Mouse (Mus musculus) erythroid progenitor cell, adult 5-6 weeks (primary cell): ENCODE results near the gene Mapk8ip3. TPM values are rescaled to one million over a fixed set of nuclear protein-coding genes. Genes with fewer than 3 reads are reported as not detected.

Experiments used
- ATAC-seq: replicated peaks from 2 replicates; pipeline ENCODE4 v1.8.0; 2016; ENCODE audit warnings: moderate number of reproducible peaks, mild to moderate bottlenecking, moderate TSS enrichment, inconsistent platforms; ENCODE audit not compliant: poor library complexity, low FRiP score, severe bottlenecking
- total RNA-seq, 2 experiments: library from RNA; stranded (forward) in 1 of 2; stranded (reverse) in 1 of 2; fragments of 150-400 nt in 1 of 2; fragments of 186-747, 209-891 nt in 1 of 2; gene quantifications; 2 replicates each; pipeline versions ENCODE4 v1.2.3 to v1.2.4; 2015 to 2017; ENCODE audit warnings: low replicate concordance in 2 of 2

Gene Mapk8ip3
- total RNA-seq, 2 experiments from 2014 or later = 132 to 268 TPM

DNA sequence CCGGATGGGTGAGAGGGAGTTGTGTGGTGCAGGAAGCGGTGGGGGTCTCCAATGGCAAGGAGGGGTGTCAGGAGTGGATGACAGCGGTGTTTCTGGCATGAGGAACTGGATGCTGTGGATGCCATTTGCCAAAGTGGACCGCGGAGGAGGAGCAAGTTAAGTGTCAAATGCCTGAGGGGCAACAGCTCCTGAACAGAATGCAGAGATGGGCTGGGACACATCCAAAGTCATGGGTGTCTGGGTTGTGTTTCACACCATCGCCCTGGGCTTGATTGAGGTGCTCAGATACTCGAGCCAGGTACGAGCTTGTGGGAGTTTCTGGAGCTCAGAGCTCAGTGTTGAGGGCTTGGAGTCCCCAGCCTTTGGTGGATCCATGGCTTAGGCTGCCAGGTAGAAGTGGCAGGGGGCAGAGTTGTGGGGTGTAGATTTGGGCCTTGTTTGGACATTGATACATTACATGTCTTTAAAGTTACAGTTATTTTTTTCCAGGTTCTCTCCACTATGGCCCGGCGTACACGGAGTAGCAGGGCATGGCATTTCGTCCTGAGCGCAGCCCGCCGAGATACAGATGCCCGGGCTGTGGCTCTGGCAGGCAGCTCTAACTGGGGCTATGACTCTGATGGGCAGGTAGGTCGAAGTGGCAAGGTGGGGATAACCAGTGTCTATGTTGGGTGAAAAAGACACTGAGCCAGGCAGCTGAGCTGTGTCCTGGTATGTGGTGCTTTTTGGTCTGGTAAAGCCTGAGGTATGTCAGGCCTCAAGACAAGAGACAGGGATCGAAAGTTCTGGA is 49.3 kb downstream of the Mapk8ip3 start:
- ATAC-seq = no peak

DNA sequence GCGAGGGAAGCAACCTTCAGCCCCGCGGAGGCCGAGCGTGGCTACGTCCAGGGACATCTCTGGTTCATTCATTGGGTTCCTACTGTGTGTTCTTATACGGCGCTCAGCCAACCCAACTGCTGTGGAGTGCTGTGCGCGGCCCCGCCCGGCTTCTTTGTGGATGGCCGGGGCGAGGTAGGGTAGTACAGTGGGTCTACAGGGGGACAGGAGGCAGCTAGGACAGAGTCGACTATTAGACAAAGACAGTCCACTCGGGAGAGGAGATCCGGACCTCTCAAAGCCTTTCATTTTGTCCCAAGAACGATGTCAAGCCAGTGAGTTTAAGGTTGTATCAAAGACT is 49.9 kb downstream of the Mapk8ip3 start:
- peak; percentile 8 for ATAC-seq

DNA sequence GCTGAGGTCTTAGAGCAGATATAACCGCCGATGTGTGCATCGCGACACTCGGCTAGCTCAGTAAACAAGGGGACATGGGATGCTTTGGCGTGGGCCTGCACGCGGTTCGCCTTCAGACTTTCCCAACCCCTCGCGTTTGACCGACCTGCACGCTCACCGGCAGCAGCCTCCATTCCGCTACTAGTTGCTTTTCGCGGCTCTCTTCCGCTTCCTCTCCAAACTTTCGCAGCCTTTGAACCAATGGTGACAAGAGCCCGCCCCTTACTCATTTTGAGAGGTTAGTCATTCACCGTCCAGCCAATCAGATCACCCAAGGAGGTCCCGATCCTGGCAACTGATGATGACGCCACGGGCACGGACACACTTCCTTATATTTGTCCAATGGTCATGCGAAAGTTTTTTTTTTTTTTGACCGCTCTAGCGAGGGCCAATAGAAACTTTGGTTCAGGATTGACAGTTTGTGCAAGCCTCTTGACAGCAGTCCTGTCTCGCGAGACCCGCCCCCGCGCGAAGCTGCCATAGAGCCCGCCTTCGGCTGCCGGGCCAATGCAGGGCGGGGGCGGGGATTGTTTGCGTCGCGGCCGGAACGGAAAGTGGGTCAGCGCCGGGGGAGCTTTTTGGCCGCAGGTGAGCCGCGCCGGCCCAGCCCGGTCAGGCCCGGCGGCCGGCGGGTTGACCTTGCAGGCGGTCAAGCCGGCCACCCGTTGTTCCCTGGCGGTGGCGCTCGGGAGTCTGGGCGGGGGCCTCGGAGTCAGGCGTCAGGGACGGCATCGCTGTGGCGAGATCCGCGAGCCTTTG is 50.4 kb downstream of the Mapk8ip3 start, which contains the start of the genes Nubp2 and Spsb3:
Gene Nubp2 (minus strand): TSS at position 216 of the 798 bp plus-strand sequence.
Gene Spsb3 (plus strand): TSS at position 510 of the 798 bp plus-strand sequence.
- ATAC-seq = peak; percentile 90

DNA sequence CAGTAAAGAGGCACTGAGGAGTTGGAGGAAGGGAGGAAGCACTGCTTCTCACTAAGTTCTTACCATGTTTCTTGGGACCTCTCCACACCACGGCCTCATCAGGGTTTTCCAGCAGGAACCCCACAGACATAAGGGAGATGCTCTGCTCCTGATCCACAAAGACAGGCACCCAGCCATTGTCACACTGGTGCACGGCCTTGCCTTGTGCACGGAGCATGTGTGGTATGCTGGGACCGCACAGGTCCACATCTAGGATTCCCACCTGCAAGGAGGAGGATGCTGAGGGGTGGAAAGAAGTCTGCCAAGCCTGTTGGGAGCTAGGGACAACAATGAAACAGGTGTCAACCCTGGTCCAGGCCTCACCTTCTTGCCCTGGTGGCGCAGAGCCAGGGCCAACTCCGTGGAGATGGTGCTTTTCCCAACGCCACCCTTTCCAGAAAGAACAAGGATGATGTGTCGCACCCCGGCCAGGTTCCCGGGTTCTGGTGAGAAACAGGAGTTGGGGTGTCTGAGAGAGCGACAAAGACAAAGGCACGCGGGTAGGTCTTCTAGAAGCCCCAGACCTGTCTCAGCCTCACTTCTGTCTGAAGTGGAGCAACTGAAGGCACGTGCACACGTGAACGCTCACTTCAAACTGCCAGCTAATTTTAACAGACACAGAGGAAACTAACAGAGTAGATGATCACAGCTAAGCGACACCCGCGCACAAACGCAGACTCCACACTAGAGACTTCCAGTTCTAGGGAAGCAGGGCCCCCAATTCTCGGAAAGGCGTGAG is 51.2 kb downstream of the Mapk8ip3 start:
- ATAC-seq = peak; percentile 3; the same call in 1 of the 2 replicates

DNA sequence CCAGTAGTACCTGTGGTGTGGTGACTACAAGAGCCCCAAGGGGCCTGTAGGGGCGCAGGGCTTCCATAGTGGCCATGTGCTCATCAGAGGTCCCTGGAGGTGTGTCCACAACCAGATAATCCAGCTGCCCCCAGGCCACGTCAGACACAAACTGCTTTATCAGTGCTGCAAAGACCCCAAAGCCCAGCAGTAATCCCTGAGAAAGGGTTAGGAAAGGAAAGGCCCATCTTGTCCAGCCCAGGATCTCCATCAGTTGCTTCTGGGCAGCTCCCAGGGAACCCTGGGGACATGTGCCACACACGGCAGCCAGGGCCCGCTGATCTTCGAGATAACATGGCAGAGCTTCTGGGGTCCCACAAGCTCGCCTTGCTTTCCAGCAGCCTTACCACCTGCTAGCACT is 52.4 kb downstream of the Mapk8ip3 start:
- ATAC-seq = no peak

DNA sequence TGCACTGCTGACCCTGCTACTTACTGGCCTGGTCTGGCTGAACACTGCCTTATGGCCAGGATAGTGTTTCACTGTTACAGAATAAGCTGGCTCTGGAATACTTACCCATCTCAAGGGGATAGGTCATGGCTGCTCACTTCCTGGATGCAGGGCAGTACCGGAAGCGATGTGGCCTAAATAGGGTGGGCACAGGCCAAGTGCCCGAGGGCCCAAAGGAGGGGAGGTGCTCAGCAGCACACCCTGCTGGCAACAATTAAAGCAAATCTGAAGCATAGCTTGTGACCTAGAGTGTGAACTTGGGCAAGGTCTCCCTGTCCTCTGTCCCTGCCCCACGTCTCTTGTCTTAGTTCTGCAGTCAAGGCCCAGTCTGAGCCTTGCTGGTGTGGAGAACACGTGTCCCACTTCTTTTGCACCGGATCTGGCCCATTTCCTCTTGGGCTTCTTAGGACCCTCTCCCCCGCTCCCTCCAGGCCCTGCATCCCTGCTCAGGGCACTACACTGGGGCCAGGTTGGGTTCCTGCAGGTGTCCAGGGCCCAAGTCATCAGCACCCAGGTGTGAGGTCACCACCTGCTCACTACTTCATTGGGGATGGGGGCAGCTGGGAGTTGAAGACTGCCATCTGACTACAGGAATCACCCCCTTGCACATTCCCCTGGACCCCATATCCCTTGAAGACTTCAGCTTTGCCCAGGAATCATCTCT is 54.9 kb downstream of the Mapk8ip3 start:
- no peak for ATAC-seq

DNA sequence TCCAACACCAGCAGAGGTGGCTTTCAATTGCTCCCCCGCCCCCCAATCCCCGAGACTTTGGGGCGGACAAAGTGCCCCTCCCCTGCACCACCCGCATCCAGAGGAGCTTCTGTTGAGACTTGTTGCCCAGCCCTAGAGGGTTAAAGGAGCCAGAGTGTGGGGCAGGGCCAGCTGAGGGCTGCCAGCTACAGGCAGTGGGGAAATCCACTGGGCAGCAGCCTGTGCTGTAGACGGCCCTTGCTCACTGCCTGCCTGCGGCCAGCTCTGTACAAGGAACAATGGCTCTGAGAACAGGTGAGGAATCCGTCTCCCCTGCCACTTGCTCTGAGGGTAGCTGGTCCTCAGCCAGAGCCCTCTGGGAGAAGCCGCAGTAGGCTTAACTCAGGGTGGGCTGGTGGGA is 58.2 kb downstream of the Mapk8ip3 start:
- no peak for ATAC-seq

DNA sequence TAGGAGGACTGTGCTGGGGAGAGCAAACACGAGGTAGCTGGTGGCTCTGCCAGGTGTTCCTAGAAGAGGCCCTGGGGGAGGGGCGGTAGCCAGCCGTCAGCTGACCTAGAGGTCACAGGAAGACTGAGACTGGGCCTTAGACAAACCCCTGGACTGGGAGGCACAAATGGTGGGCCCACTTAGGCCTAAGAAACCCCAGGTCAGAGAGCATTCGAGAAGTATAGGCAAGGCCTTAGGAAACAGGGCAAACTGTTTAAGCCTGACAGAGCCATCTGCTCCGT is 58.7 kb downstream of the Mapk8ip3 start:
- no peak for ATAC-seq

DNA sequence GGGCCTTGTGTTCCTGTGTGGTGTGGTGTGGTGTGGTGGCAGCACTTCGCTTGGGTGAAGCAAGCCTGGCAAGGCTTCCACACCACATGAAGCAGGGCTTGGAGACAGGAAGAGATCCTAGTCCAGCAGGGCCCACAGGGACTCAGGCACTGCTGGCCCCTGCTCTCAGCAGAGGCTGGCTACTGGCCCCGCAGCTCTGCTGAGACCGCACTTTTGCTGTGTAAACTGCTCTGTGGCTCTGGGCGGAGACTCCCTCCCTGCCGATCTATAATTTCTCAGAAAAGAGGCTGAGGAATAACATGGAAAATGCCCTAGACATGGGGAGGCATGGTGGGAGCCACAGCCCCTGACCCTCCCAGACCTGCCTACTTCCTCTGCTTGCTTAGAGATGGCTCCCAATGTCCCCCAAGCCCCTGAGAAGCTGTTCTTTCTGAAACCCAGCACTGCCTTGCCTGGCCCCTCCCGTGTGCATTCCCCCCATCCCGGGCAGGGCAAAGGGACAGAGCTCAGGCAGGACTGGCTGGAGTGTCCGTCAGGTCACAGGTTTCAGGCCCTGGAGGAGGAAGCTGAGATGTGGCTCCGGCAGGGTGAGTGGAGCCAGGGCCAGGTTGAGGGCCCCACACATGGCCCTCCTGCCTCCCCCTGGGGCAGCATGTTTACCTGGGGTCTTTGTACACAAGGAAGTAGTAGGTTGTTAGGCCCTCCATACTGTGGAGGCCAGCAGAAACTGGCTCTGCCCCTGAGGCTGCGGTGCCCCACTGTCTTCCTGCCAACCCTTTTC is 59.3 kb downstream of the Mapk8ip3 start:
- no peak for ATAC-seq

DNA sequence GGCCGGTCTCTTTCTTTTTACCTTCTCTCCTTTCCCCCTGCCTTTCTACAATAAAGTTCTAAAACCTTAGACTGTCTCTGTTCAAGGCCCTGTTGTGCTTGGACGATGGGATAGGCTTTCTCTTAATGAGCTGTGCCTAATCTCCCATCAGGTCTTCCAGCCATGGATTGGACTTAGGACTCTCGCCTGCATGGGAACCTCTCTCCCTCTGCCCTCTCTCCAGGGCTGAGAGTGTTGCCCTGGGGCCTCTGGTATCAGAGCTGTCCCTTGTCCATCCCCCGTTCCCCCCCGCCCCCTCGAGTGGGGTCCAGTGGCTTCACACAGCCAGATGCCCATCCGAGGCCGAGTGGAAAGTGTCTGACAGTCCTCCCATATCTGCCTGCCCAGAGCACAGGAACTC is 61.8 kb downstream of the Mapk8ip3 start:
- ATAC-seq = no peak

DNA sequence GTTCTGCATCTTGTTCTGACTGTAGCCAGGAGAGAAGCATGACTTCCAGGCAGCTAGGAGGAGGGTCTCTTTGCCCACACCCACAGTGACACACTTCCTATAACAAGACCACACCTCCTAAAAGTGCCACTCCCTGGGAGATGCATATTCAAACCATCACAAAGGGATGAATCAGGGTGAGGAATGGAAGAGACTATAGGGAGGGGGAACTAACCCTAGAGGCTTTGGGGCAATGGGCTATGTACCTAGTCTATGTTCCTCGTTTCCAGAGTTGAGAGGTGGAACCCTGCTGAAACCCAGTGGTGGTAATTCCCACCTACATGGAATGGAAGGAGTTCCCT is 62.4 kb downstream of the Mapk8ip3 start:
- ATAC-seq = no peak

DNA sequence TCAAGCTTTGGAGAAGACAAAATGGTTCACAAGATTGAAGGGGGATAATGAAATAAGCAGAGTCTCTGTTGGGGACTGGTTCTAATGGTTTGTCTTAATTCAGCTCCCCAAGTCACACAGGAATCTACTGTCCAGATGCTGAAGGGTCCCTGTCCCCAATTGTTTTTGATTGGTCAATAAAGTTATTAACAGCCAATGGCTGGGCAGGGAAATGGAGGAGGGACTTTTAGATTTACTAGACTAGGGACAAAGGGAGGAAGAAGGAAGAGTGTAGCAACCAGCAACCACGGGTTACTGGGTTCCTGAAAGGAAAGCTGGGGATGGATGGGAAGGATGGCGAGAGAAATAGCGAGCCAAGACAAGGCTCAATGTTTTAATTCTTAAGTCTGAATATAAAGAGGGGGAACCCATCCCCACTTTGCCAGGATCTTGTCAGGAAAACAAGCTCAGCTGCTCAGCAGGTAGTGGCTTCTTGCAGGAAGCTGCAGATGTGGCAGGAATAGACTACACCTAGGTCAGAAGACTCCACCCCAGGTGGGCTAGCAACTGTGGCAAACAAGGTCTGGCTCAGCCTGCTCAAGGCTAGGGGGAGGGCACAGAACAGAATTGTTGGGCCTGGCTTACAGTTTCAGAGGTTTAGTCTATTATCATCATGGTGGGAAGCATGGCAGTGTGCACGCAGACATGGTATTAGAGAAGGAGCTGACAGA is 62.9 kb downstream of the Mapk8ip3 start:
- no peak for ATAC-seq

DNA sequence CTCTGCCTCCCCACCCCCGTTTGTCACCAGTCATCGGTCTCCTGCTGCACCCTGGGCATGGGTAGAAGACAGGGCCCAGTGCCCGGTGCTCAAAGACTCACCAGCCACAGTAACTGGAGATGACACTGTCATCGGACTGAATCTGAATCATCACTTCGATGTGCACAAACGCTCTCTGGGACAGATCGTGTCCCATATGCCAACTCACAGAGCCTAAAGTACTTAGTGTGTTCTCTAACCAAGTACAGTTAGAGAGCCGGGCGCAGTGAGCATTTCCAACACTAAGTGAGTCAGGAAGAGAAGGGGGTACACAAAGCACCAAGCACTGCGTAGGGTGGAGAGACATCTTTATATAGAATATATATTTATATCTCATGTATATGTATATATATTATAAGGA is 68.9 kb downstream of the Mapk8ip3 start:
- ATAC-seq = no peak

DNA sequence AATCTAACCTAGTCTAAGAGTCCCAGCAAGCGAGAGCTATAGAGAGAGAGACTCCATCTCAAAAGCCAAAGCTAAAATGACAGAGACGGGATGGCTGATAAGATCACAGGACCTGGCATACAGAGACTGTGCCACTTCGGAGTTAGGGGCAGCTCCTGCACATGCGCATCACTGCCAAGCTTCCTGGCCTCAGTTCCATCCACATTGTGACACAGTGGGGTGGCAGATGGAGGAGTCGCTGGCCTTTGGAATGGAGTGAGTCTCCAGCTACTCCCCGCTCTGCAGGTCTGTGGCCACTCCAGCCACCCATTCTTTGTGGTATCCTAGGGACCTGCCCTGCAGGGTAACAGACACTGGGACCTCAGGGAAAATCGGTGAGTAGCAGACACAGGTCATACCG is 71.0 kb downstream of the Mapk8ip3 start, which contains the start of gene Igfals:
Gene Igfals (plus strand): TSS at position 222 of the 400 bp plus-strand sequence.
- no peak for ATAC-seq

DNA sequence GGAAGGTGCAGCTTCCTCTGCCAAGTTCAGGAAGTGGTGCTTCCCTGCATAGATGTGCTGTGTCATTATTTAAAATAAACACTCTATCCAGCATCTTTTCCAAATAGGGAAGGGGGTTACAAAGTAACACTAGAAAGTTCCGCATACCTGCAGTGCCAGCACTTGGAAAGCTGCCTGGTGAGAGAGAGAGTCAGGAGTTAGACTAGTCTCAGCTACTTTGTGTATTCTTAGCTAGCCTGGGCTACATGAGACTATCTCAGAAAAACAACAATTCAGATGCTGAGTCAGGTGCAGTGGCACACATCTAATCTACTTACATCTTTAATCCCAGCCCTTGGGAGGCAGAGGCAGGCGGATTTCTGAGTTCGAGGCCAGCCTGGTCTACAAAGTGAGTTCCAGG is 75.0 kb downstream of the Mapk8ip3 start:
- ATAC-seq = no peak

DNA sequence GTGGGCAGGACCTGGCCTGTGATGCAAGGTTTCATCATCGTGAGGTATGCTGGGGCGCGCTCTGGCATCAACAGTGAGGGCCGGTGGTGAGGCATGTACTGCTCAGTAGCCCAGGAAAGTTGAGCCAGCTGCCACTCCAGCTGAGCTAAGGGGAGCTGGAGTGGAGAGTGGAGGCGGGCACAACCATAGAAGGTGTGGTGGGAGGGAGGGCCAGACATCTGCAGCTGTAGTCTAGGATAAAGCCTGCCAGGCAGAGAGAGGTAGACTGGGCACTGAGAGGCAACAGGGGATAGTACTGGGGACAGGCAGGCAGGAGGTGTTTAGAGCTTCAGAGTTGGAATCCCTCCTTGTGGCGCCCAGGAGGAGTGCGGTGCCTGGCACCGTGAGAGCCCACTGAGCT is 76.7 kb downstream of the Mapk8ip3 start:
- peak; percentile 81 for ATAC-seq

DNA sequence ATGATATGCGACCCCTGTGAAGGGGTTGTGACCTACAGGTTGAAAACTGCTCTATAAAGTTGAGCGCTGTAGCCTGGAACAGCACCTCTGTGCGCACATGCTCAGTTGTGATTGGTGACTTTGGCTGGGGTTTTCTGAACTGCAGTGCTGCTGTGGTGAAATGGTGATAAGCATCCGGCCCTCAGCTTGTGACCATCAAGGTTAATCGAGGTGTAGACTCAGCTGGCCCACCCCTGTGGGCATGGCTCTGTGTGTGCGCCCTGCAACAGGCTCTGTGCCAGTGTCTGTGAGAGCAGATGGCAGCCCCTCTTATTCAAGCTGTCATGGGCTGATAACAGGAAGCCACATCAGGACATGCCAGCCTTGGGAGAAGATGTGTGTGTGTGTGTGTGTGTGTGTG is 77.8 kb downstream of the Mapk8ip3 start:
- ATAC-seq = peak; percentile 84

DNA sequence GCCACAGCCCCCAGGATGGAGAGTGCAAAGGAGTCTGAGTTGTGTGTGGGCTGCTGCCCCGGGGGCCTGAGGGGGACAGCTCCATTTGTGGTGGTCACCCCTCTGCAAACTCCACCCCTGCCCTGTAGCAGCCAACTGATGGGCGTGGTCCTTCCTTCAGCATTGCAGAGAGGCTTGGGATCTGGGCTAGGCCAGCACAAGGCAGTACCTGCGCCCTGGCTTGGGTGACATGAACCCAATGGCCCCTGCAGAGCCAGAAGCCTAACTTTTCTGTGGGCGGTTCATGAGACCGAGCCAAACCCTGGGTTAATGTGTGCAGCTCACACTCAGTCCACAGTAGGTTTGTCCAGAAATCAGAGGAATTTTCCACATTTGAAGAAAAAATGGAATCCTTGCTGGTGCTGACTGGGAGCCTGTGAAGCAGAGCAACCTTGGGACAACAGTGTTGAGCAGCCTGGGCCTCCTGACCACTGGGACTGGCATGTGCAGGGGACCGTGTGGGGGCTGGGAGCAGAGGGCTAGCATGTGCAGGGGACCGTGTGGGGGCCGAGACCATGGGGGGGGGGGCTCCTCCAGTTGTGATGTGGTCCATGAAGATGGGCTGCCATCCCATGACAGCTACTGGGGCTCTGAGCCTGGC is 78.8 kb downstream of the Mapk8ip3 start:
- ATAC-seq = peak; percentile 54
